Mouse (Mus musculus): ENCODE measurements around the gene Eno3. TPM values are rescaled to one million over a fixed set of nuclear protein-coding genes. Genes with fewer than 3 reads are reported as not detected.

Gene Eno3
- total RNA-seq, 2 experiments from 2014 or later, result 6.6 to 7.9 TPM

DNA sequence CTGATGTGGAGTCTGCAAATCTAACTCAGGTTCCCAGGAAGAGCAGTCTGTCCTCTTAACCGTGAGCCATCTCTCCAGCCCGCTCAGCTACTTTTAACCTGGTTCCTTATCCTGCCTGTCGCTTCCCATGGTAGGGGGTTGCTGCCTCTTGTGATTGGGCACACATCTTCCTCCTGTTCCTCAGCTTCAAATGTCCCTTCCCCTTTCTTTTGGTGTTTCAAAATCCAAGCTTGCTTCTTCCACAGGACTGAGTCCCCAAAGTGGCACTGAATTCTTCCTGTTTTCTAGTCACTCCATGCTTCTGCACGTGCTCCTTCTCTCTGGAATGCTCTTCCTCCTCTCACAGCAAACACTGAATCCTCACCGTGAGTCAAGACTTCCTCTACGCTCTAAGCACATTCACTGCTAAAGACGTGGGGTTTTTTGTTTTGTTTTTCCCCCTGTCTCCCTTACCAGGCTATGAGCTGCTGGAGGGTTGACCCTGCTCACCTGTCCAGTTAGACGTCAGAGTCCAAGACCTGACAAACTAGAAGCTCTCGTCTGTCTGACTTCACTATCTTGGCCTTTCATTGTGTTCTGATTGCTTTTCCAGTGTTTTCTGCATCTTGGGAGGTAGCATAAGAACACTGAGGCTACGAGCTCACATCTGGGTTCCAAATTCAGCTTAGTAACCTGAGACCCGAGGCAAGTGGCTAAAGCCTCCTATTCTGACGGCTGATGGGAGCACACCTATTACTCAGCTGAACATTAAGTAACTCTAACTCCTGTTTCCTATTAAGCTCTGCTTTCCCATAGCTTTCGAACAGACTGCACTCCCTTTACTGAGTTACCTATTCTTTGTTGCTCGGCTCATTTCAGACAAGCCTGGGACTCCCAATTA is 10.5 kb downstream of the Eno3 start:
- TF ChIP-seq CTCF (conservative IDR thresholded peaks at IDR 0.05), result no peak
- DNase-seq (ENCODE audit: low spot score in 2 of 2), result no peak
- H3K27ac ChIP-seq, result peak overlapping the region; percentile 99

DNA sequence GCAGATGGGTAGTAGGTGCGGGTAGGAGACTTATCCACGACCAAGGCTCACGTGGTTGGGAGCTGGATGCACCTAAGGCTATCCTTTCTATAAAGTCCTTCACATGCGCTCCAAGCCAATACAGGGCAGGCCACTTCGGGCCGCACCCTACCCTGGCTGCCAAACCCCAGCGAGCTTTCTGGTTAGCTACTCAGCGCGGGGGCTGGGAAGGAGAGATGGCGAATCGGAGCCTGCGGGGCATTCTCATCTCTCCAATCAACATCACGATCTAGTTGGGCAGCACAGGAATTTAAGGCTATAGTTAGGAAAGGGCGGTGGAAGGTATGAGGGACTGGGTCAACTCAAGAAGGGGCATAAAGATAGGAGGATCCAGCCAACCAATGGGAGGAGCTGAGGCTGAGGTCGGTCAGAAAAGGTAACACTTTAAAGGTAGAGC is 11.4 kb downstream of the Eno3 start:
- DNase-seq (ENCODE audit: low spot score in 2 of 2), result peak in 1 of 2 experiments; percentile 69

More for the DNA sequence above, 10.5 kb downstream of the Eno3 start:
- peak overlapping the region; percentile 82 for H3K4me3 ChIP-seq

DNA sequence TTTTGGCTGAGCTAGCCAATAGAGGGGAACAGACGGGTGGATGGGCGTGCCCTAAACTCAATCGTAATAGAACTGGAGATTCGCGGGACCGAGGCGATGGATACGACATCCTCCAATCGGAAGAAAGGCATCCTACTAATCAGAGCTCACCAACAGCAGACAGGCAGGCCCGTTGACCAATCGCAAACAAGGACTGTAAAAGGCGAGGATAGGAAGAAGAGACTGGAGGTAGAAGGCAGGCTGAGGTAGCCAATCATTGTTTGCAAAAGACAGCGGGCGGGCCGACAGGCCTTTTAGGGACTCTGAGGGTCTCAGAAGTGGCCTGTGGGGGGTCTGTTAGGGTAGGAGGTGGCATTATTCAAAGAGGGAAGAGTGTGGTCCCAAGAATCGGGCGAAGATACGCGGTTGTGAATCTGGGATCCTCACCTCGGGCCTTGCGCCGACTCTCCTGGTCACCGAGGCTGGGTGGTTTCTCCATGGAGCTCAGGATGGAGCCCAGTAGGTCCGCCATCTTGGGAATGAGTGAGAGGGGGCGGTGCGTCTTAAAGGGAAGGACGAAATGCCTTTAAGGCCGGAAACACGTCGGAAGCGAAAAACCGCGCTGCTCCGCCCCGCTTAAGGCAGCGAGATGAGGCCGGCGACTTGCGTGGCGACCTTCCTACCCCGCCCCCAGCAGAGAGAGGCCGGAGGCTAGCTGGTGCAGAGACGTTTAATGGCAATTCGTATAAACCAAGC is 11.9 kb downstream of the Eno3 start, which contains the start of gene Spag7:
Spag7 (minus strand) TSS at position 646 of the 735 bp plus-strand sequence.
- DNase-seq (ENCODE audit: low spot score in 2 of 2), result peak; percentile 92 to 99
- Histone ChIP-seq H3K4me3 (peak within 1 kb of the TSS; percentile 82), H3K27ac (peak within 1 kb of the TSS; percentile 99)
- no peak for TF ChIP-seq CTCF (conservative IDR thresholded peaks at IDR 0.05)

More for the DNA sequence above, 11.4 kb downstream of the Eno3 start:
- Histone ChIP-seq H3K4me3 (peak overlapping the region; percentile 82), H3K27ac (peak overlapping the region; percentile 99)
- no peak for TF ChIP-seq CTCF (conservative IDR thresholded peaks at IDR 0.05)

DNA sequence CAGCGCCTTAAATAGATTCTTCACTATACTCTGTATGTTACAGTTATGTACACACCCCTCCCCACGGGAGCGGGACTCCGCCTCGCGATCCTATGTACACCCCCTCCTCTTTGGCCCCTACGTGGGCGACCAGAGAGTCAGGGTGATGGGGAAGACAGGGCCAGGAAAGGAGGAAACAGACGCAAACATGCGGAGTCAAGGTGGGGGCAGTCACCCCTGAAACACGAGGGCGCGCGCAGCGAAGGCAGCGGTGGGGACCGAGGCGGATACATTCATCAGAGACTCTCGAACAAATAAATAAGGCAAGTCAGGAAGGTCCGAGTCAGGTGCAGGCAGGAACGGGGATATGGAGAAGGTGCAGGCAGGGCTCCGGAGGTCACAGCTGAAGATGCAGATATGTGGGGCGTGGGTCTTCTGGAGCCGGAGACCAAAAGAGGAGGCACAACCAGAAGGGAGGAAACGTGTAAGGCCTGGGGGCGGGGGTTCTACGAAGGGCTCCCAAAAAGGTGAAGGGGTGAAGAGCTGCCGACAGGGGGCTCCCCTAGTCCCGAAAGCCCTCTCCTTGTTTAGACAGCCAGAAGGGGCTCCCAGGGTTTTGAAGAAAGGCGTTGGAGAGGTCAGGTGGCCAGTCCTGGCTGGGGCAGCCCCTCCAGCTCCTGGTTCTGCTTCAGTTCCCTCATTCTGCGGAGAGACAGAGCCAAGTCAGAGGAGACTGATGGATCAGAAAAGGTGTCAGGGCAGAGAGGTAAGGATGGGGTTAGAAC is 12.8 kb downstream of the Eno3 start:
- peak; percentile 79 for TF ChIP-seq CTCF (conservative IDR thresholded peaks at IDR 0.05)
- peak; percentile 62 to 68 for DNase-seq (ENCODE audit: low spot score in 2 of 2)
- H3K4me3 ChIP-seq, result peak overlapping the region; percentile 82
- H3K27ac ChIP-seq, result peak overlapping the region; percentile 99

DNA sequence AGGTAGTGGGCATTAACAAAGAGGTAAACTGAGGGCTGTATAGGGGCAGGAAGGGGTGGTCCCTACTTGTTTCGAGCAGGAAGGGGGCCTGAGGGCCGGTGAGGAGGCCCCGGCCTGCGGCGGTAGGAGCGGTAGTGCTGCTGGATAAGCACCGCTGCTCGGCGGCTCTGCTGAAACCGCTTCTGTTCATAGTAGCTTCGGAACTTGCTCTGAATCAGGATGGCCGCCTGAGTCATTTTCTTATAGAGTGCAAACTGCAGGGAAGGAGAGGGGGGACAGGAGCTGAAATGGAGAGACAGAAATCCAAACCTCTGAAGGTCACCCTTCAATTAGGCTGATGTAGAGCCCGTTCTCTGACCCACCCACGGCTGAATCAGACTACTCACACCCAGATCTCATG is 13.5 kb downstream of the Eno3 start:
- no peak for TF ChIP-seq CTCF (conservative IDR thresholded peaks at IDR 0.05)
- Histone ChIP-seq H3K4me3 (peak overlapping the region; percentile 82; the same call in 1 of the 2 replicates), H3K27ac (peak overlapping the region; percentile 99)
- DNase-seq (ENCODE audit: low spot score in 2 of 2), result no peak

DNA sequence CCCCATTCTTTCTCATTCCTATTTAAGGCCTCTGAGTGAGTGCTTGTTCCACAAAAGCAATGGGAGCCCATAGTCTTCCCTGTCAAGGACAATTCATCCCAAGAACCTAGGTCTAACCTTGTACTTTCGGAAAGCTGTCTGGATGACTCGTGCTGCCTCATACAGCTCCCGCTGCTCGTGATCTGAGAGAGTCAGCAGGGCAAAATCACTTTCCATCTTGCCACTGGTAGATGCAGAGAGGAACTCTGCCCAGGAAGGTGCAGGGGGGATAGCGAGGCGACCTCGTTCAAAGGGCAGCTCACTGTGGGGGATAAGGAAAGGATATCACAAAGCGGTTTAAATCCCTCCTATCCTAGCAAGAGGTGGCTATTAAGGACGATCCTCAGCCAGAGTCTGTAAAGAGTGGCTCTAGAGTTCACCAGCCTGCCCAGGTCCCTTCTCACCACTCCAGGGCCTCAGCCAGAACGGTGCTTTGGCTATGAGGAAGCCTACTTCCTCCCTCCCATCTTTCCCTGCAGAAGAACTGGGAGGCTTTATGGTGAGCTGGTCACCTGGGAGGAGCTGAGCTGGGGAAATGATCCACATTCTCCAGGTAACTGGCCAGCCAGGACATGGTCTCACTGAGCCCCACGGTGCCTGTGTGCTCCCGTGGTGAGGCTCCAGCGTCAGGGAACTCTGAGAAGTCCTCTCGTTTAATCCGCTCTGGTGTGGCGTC is 14.5 kb downstream of the Eno3 start:
- Histone ChIP-seq H3K4me3 (no peak overlapping the region), H3K27ac (peak overlapping the region; percentile 99; the same call in 1 of the 2 replicates)
- no peak for DNase-seq (ENCODE audit: low spot score in 2 of 2)
- no peak for TF ChIP-seq CTCF (conservative IDR thresholded peaks at IDR 0.05)

DNA sequence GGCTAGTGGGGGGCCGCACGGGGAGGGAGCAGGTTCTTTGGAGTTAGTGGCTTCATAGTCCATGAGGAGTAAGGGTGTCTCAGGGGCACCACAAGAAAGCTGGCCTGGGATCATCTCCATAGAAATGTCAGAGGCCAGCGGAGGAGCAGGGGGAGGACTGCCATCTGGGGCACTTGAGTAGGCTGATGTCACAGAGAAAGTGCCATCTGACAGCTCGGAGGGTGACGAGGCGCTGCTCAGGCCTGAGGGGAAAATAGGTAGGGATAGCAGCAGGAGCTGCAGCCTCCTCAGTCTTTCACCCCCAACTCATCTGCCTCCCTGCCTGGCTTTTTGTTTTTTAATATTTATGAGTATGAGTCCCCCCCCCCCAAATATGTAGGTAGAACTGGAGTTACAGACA is 17.0 kb downstream of the Eno3 start:
- TF ChIP-seq CTCF (conservative IDR thresholded peaks at IDR 0.05), result no peak

DNA sequence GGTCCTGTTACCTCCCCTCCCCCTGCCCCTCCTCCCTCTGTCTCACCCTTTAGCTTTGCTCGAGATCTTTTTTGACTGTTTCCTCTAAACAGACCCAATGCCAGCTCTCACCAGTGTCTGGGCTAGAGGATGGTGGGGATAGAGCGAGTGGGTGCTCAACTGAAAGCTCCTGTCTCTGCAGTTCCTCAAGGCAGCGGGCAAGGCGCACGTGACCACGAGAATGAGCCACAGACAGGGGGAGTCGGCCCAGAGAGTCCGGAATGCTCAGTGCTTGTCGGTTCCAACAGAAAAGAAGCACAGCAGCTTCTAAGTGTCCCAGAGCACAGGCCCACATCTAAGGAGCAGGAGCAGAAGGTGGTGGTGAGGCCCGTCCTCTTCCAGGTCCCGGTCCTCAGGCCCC is 17.5 kb downstream of the Eno3 start:
- no peak overlapping the region for H3K4me3 ChIP-seq
- no peak for TF ChIP-seq CTCF (conservative IDR thresholded peaks at IDR 0.05)
- DNase-seq (ENCODE audit: low spot score in 2 of 2), result no peak
- H3K27ac ChIP-seq, result peak overlapping the region; percentile 66; the same call in 1 of the 2 replicates

More for the DNA sequence above, 17.0 kb downstream of the Eno3 start:
- DNase-seq (ENCODE audit: low spot score in 2 of 2), result no peak
- Histone ChIP-seq H3K4me3 (no peak overlapping the region), H3K27ac (peak overlapping the region; percentile 66; the same call in 1 of the 2 replicates)

DNA sequence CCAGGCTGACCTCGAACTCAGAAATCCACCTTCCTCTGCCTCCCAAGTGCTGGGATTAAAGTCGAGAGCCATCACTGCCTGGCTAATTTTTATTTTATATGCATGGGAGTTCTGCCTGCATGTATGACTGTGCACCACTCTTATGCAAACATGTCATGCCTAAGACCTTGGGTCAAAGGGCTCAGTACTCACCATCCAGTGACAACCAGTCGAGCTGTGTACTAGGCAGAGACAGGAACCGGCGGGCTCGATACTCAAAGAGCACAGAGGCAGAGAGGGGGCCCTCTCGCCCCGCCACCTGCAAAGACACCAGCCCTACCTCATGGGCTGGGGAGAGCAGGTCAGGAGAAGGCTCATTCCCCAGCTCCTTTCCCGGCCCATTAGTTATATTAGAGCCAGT is 21.1 kb downstream of the Eno3 start:
- no peak for DNase-seq (ENCODE audit: low spot score in 2 of 2)
- peak overlapping the region; percentile 46; the same call in 1 of the 2 replicates for H3K27ac ChIP-seq
- no peak for TF ChIP-seq CTCF (conservative IDR thresholded peaks at IDR 0.05)
- no peak overlapping the region for H3K4me3 ChIP-seq

DNA sequence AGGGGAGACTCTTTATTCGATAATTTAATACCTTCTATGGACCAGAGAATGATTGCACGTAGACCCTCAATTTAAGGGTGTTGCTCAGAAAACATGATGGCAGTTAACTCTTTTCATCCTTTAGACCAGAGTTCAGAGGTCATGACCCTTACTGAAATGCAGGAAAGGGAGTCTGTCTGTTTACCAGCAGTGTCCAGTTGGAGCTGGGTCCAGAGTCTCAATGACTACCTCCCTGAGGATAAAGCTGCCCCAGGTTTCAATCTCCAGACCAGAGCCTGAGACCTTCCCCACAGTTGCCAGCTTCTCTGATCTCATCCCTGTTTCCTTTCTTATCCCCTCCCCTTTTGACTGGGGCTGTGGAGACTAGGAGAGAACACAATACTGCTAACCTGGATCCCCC is 21.6 kb downstream of the Eno3 start:
- Histone ChIP-seq H3K4me3 (no peak overlapping the region), H3K27ac (peak overlapping the region; percentile 46; the same call in 1 of the 2 replicates)
- no peak for DNase-seq (ENCODE audit: low spot score in 2 of 2)
- TF ChIP-seq CTCF (conservative IDR thresholded peaks at IDR 0.05), result no peak

DNA sequence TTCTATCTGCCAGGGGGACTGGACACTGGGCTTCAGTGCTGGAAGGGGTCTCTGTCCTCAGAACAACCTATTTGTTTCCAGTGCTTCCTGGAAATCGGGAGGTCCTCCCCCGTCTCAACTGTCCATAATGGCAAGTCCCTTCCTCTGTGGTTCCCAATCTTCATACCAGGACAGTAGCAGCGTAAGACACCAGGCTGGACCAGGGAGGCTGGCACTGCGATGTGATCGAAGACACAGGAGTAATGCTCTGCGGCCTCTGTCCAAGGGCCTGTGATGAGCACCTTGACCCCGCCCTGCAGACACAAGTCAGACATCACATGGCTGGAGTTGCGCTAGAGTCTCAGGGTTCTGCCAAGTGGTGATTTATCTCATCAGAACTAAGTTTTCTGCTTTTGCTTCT is 22.4 kb downstream of the Eno3 start:
- peak overlapping the region; percentile 24; the same call in 1 of the 2 replicates for H3K27ac ChIP-seq
- no peak for TF ChIP-seq CTCF (conservative IDR thresholded peaks at IDR 0.05)

DNA sequence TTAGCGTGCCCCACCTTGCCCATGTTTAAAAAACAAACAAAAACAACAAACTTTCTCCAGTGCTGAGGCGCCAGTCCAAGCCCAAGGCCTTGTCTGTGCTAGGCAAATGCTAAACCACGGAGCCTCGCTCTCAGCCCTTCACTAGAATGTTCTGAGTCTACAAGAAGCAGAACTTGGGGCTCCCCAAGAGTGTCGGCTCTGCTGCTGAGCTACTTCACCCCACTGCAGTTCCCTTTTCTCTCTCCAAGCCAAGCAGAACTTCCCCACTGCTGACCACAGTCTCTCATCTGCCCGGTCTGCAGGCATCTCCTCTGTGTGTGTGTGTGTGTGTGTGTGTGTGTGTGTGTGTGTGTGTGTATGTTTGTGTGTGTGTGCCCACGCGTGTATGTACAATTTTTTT is 22.9 kb downstream of the Eno3 start:
- H3K4me3 ChIP-seq, result no peak overlapping the region
- DNase-seq (ENCODE audit: low spot score in 2 of 2), result no peak
- H3K27ac ChIP-seq, result peak overlapping the region; percentile 24; the same call in 1 of the 2 replicates
- no peak for TF ChIP-seq CTCF (conservative IDR thresholded peaks at IDR 0.05)

More for the DNA sequence above, 22.4 kb downstream of the Eno3 start:
- DNase-seq (ENCODE audit: low spot score in 2 of 2), result no peak
- H3K4me3 ChIP-seq, result no peak overlapping the region
